Comparison of ENCODE assay signal across 20 mouse cellular contexts in the genomic region with DNA sequence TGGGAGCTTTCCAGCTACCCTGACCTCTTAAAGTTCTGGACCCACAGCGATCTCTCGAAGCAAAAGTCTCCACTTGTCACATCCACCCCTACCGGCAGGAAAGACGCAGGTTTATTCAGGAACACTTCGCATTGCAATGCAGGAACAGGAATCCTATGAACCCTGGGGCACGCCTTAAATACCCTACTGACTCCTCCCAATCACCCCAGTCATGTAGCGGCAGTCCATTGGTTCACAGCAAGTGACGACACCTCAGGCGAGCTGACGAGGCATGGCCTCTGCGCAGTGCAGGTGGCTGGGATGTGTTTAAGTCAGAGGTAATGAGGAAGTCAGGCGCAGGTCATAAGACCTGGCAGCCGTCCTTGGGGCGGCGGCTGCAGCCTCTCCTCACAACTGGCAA. TPM values are rescaled to one million over a fixed set of nuclear protein-coding genes. Genes with fewer than 3 reads are reported as not detected.
DNase-seq lines count a peak whose midpoint lies in the region; TF ChIP-seq lines count a peak whose summit lies in the region.
"Had no signal": no experiment of that assay in that cellular context is flagged by ENCODE, and none has a peak within 500 bp of the region (broad histone marks: within the 10 kb centered on the region; RNA-seq: fewer than 3 reads in every experiment).

No protein-coding gene starts in this region.

- H3K27ac ChIP-seq in testis, adult 2 months (ENCODE audit: control insufficient read depth, insufficient read depth, low read depth, low read length), result 0 out of 2 replicates have a peak overlapping the region, but pooled peaks have one; percentile 43
- H3K27ac ChIP-seq: embryonic facial prominence, embryonic 10.5 days; embryonic facial prominence, embryonic 12.5 days; forebrain, embryonic 13.5 days; forebrain, embryonic 15.5 days had no signal

- peaks cover 7% of the 10 kb centered on the region for H3K4me1 ChIP-seq in testis, adult 2 months (ENCODE audit: control insufficient read depth, insufficient read depth, low read length)
- H3K4me1 ChIP-seq: embryonic facial prominence, embryonic 10.5 days; embryonic facial prominence, embryonic 12.5 days; forebrain, embryonic 13.5 days; forebrain, embryonic 15.5 days had no signal

- TF ChIP-seq CTCF in testis, adult 2 months (IDR thresholded peaks at IDR 0.05; ENCODE audit: control insufficient read depth, insufficient read depth, insufficient replicate concordance, low read depth, low read length), result no peak

- H3K27me3 ChIP-seq in testis, adult 2 months (ENCODE audit: control insufficient read depth, insufficient read depth, low read length), result no peaks in the 10 kb centered on the region
- H3K27me3 ChIP-seq: embryonic facial prominence, embryonic 12.5 days; forebrain, embryonic 13.5 days; forebrain, embryonic 15.5 days had no signal

- peak overlapping the region; percentile 72 for H3K4me3 ChIP-seq in testis, adult 2 months (ENCODE audit: control insufficient read depth, low read depth, low read length)
- H3K4me3 ChIP-seq: embryonic facial prominence, embryonic 10.5 days; embryonic facial prominence, embryonic 12.5 days; forebrain, embryonic 13.5 days; forebrain, embryonic 15.5 days had no signal

- TF ChIP-seq POLR2A in testis, adult 2 months (IDR thresholded peaks at IDR 0.05; ENCODE audit: control insufficient read depth, low read depth, low read length), result no peak

- DNase-seq in testis, postnatal 10 days (ENCODE audit: low spot score), result no peak
- DNase-seq in R1 (ENCODE audit: low read depth, low spot score), result peak; percentile 91
- DNase-seq in testis, postnatal 14 days (ENCODE audit: low spot score), result peak; percentile 76
- no peak for DNase-seq in layer of hippocampus, postnatal 10 days (ENCODE audit: low spot score in 2 of 2)
- no peak for DNase-seq in spleen, postnatal 4 days (ENCODE audit: low spot score in 2 of 2)
- DNase-seq: adrenal gland, adult 8-10 months; adrenal gland, postnatal 14 days; adrenal gland, postnatal 36 days; cerebellum, adult 11-12 months; cerebellum, adult 2 months; cerebellum, adult 9-10 months; cerebellum, postnatal 10 days; cerebellum, postnatal 25 days; forebrain, postnatal 0 days had no signal

- H3K36me3 ChIP-seq in testis, adult 2 months (ENCODE audit: control insufficient read depth, insufficient read depth, low read length), result no peaks in the 10 kb centered on the region
- H3K36me3 ChIP-seq: embryonic facial prominence, embryonic 10.5 days; embryonic facial prominence, embryonic 12.5 days; forebrain, embryonic 15.5 days; G1E had no signal

RNA-seq across cellular contexts. Expression of a gene that starts 22.3 kb away (rescaled TPM):
- polyA plus RNA-seq in testis, adult 2 months (2012; rRNA removed), result 6.5 and 6.8 TPM in 2 replicates
- 10 to 100 TPM; 29.9 to 32.1 TPM for total RNA-seq in layer of hippocampus, postnatal 10 days (2021)

Comparison
In these comparisons a context has a peak if more than half of its experiments do, and no peak if none do; other contexts are left out.
1. DNase-seq: peak in R1 (single experiment) and testis, postnatal 14 days (single experiment); none in testis, postnatal 10 days (single experiment), layer of hippocampus, postnatal 10 days (0 of 2) and spleen, postnatal 4 days (0 of 2).